Mouse (Mus musculus) frontal cortex, adult 2 months (tissue): ENCODE data around the gene Cdc42bpa. TPM values are rescaled to one million over a fixed set of nuclear protein-coding genes. Genes with fewer than 3 reads are reported as not detected.

Experiments used
- DNase-seq, 2 experiments: peaks; one replicate each; pipeline ENCODE4 v3.0.0; 2022; ENCODE audit warnings: low spot score in 1 of 2; ENCODE audit errors: extremely low spot score in 1 of 2
- polyA plus RNA-seq: library from polyadenylated mRNA; depleted of rRNA; stranded (reverse); fragments of >200 nt; gene quantifications from 2 replicates; pipeline ENCODE4 v1.2.3, GENCODE M21; 2012

The Cdc42bpa gene
- polyA plus RNA-seq, 1 experiment, result 133 TPM

DNA sequence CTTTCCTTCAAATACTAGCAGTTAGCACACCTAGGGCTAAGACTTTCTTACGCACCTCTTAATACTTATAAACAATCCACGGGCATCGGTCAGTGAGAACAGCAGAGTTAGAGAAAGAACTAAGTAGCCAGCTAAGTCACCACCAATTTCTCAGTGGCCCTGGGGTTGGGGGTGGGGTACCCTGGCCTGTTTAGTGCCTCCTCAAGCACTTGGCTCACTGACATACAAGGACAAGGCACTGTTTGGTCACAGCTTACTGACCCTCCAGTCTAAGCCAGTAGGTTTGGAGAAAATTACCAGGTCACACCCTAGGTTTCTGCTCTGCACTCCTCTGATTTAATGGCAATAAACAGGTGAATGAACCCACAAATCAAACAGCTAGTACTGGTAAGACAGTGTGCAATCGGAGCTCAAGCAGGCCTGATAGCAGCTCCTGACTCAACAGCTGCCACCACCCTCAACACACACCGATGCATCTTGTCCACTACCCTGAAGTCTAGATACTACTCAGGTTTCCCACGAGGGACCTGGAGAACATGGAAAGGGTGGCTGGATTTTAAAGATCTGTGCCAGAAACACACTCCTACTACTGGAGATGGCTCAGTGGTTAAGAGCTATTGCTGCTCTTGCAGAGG, 223.4 kb downstream of the Cdc42bpa start:
- no peak for DNase-seq

DNA sequence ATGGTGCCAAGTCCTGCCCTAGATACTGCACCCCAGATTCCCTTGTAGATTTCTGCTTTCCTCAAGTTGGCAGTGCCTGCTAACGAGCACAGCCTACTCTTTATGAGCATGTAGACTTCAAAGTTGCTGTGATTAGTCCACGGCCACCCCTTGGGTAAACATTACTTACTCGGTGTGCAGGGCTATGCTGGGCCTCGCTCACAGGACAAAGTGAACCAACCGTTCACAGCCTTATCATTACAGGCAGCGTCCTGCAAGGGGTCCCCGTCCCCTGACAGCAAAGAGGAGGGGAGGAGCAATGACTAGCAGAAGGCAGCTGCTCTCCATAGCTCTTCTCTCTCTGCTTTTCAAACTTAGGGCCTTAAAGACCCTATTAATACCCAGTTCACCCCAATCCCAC, 224.5 kb downstream of the Cdc42bpa start:
- no peak for DNase-seq

DNA sequence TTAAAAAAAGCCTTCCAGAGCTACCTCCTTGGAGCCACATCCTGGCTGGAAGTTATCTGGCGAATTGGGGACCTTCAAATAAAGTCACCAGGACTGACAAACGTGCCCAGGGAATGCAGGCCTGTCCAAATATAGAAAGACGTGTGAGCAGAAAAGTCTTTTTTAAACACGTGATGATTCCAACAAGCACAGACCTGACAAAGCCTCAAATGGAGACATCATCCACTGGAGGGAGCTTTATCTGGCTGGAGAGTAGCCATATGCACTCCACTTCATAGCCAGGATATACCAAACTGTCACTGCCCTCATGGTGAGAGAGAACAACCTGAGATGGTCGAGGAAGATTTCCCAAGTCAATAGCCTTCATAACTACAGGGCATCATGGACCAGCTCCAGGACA, 225.6 kb downstream of the Cdc42bpa start:
- no peak for DNase-seq

DNA sequence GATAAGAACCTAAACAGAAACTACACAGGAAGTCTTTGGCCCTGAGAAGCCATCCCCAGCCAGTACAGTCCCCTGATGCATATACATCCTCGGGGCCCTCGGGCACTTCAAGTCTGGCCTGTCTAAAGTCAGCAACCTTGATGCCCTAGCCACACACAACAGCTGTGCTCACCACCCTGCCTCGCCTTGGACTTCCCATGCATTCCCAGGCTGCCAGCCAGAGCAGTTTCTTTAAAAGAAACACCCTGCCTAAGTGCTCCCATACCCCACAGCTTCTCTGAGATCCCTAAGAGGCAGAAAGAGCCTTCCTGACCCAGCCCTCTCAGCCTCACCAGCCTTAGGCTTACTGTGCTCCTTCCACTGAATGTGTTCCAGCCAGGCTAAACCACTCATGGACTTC, 226.1 kb downstream of the Cdc42bpa start:
- DNase-seq, result no peak

GRCm38 (mm10) chr1:180188951-180189350, 228.7 kb downstream of the Cdc42bpa start:
- DNase-seq, result no peak

- DNase-seq, result no peak
Measured at GRCm38 (mm10) chr1:180191112-180191511, 230.8 kb downstream of the Cdc42bpa start.

DNA sequence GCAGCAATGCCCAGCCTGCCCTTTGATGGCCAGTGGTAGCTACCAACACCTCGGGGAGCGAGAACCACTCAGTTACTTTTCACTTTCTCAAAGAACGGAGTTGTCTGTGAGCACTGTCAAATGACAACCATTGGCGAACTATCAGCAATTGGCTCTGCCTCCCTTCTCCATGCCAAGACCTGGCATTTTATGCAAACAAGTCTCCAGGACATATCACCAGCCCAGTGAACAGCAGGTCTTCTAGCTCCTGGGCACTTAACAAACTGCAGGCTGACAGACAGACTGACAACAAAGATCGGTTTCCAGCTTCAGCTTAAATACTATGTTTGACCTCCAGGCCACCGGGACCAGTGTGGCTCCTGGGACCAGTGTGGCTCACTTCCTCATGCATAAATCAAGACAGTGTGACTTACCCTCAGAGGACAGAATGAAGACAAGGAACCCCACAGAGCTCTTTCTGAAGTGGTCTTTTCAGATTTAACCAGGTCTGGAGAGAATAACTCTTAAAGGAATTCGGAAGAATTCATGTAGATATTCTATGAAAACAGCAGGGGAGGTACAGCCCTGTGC, 231.5 kb downstream of the Cdc42bpa start:
- no peak for DNase-seq

- no peak for DNase-seq
Measured at GRCm38 (mm10) chr1:180192866-180193265, 232.6 kb downstream of the Cdc42bpa start.

DNA sequence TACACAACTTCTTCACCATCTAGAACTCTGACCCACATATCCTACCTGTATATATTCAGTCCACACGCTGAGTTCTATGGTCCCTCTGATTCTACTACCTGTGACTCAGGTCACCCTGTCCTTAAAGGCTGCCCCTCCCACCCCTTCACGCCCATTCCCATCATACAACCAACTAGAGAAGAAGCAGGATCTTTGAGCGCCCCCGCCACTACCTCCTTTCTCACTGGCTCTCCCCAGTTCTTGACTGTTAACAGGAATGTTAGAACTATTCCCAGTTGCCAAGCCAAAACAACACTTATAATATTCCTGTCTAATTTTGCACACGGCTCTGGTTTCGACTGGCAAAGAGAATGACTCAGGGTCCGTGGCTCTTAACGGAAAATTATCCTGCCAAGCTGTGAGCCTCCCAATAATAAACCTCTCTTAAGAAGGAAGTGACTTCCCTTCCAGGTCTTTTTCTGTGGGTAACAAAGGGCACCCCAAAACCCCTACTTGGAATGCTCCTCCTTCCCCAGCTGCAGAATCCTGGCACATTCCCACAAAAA, 233.2 kb downstream of the Cdc42bpa start:
- no peak for DNase-seq

- no peak for DNase-seq
Measured at GRCm38 (mm10) chr1:180194048-180194447, 233.8 kb downstream of the Cdc42bpa start.

DNA sequence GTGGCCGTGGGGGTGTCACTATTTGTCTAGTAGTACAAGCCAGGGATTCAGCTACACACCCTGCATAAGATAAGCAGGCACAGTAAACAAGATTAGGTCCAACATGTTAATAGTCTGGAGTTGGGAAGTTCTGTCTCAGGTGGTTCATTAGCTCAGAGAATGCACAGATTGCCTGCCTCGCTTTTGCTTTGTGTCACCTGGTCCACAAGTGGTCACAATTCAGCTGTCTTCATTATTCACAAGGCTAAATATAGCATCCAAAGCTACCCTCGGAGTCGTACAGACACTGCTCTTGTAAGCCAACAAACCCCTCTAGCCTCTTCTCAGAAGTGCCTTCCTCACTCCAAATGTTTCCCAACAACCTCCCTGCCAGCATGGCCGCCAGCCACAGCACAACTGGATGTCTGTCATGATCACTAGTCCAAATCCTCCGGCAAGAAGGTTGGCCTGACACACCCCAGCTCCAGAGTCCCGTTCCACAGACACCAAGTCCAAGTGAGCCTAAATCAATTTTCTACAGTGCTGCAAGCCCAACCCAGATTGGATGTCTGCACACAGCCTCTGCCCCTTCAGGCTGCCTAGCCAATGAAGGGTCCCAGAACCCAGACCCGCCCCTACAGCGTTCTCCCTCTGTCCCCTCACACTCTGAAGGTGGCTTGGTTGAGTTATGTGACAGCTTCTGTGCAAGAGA, 234.7 kb downstream of the Cdc42bpa start:
- peak in 1 of 2 experiments; percentile 22 for DNase-seq

- DNase-seq, result peak; percentile 98 to 99
Measured at GRCm38 (mm10) chr1:180195703-180196381, 235.6 kb downstream of the Cdc42bpa start.

DNA sequence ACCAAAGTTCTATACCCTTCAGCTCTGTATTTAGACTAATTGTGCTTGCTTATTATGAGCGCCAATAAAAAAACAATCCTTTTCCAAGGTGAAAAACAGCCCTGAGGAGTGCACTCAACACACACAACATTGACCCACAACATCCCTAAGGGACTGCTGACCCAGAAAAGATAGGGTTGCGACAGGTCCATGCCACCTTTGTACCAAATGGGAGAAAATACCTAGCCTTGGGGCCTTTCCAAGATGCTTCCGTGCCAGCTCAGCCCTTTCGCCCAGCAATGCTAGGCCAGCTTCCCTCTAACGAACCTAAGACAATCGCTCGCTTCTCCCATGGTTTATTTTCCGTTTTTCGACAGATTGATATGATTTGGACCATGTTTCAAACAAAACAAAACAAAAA, 236.2 kb downstream of the Cdc42bpa start:
- DNase-seq, result no peak

GRCm38 (mm10) chr1:180197956-180198355, 237.7 kb downstream of the Cdc42bpa start:
- no peak for DNase-seq

DNA sequence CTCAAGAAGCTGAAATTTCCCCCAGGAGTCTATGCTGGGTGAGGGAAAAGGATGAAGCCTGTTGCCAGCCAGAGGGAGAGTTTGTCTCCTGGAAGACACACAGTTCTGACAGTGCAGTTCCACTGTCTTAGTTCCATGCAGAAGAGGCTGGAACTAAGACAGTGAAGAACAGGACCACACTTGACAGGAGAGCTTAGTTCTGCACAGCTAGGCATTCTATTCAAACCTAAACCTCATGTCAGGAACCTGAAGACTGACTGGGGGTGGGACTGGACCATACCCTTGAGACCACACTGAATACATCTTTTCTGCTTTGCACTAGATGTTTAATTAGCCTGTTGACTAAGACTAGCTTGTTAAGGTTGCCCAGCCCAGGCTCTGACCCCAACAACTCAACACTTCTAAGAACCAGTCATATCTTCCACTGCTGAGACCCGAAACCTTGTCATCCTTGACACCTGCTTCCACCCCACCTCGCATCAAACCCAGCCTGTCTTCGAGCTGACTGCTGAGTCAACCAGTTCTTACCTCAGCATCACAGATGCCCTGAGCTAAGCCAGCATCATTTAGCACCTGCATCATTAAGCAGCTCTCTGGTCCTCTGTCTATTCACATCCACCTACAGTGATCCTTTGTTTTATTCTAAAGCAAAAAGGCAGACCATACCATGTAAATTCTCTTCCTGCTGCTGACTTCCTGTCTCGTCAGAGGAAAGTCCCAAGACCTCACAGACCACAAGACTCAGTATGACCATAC, 238.9 kb downstream of the Cdc42bpa start, which contains the start of gene Coq8a:
TSS of gene Coq8a (minus strand) at position 644 of the 756 bp plus-strand sequence.
- no peak for DNase-seq

DNA sequence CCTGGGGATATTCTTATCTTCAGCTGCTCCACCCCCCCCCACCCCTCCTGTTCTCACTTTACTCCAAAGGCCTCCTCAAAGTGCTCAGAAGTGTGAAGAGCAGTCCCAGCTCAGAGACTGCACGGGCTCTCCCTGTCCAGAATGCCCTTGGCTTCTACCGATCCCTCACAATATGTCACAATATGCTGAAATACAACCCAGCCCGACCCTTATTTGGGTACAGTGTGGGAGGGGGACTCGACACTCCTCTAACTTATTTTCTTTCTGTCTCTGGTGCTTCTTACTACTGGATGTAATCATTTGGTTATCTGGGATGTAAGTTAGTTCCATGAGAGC, 239.4 kb downstream of the Cdc42bpa start:
- DNase-seq, result no peak

- no peak for DNase-seq
Measured at GRCm38 (mm10) chr1:180200722-180201121, 240.4 kb downstream of the Cdc42bpa start.

GRCm38 (mm10) chr1:180208370-180208769, 248.1 kb downstream of the Cdc42bpa start:
- DNase-seq, result no peak

GRCm38 (mm10) chr1:180210031-180210432, 249.8 kb downstream of the Cdc42bpa start:
- no peak for DNase-seq

- no peak for DNase-seq
Measured at GRCm38 (mm10) chr1:180210781-180211271, 250.6 kb downstream of the Cdc42bpa start.
